Mouse (Mus musculus) intestine, embryonic 16.5 days (tissue): ENCODE data around the gene Gstz1. TPM values are rescaled to one million over a fixed set of nuclear protein-coding genes. Genes with fewer than 3 reads are reported as not detected.

Experiments
- polyA plus RNA-seq: library from polyadenylated mRNA; unstranded; fragments of >200 nt; fragmentation: Nextera tagmentation; extraction: Ambion mirVana; gene quantifications from 2 replicates; pipeline ENCODE4 v1.2.1, GENCODE M21; 2015

Gstz1 gene
- polyA plus RNA-seq, 1 experiment from 2014 or later: 61.2 TPM

Other genes starting within 250 kb of the Gstz1 start
- gene Cipc, start 200.1 kb upstream of the Gstz1 start, polyA plus RNA-seq: 7.9 and 9.5 TPM in 2 replicates
- 0.23 and 0.28 TPM in 2 replicates for gene Zdhhc22, start 156.7 kb upstream of the Gstz1 start, polyA plus RNA-seq
- gene Tmem63c, start 125.8 kb upstream of the Gstz1 start, polyA plus RNA-seq: 0.60 and 0.92 TPM in 2 replicates
- 1.2 and 1.6 TPM in 2 replicates for gene Ngb, start 44.6 kb upstream of the Gstz1 start, polyA plus RNA-seq
- gene Pomt2, start 803 bp downstream of the Gstz1 start, polyA plus RNA-seq: 11.7 TPM in 2 replicates
- gene Samd15, start 52.6 kb downstream of the Gstz1 start, polyA plus RNA-seq: 0.69 and 1.3 TPM in 2 replicates
- gene Tmed8, start 53.3 kb downstream of the Gstz1 start, polyA plus RNA-seq: 0.95 and 1.4 TPM in 2 replicates
- gene Noxred1, start 91.6 kb downstream of the Gstz1 start, polyA plus RNA-seq: 0.45 and 0.49 TPM in 2 replicates
- gene Vipas39, start 119.1 kb downstream of the Gstz1 start, polyA plus RNA-seq: 40.8 and 42.4 TPM in 2 replicates
- 196 and 225 TPM in 2 replicates for gene Ahsa1, start 119.3 kb downstream of the Gstz1 start, polyA plus RNA-seq
- 0.27 and 0.49 TPM in 2 replicates for gene Ism2, start 152.5 kb downstream of the Gstz1 start, polyA plus RNA-seq
- gene Sptlc2, start 241.2 kb downstream of the Gstz1 start, polyA plus RNA-seq: 126 and 133 TPM in 2 replicates